Mouse (Mus musculus): ENCODE measurements at regions not wholly inside any gene's neighbourhood (a gene's known extent, or its start where the extent isn't known, plus 50 kb on each side); places are given as distances from the start of the nearest gene placed in this dataset.

DNA sequence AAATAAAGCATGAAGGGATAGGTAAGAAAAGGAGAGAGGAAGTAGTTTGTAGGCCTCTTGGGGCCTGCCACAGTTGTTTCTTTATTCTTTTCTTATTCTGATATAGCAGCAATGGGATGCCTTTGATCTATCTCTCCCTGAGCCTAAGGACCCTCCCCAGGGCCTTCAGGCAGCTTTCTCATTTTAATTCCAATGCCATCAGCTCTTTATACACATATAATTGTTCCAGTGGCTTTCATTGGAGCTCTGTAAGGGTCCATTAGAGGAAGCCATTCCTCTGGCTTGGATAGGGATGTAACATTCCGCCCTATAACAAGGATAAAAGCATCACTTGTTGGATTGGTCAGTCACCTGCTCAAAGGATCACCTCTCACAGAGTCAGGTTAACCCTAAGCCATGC is 491.6 kb downstream of the Cntn6 start:
- DNase-seq (ENCODE audit: low spot score) (no peak), ATAC-seq (ENCODE audit: extremely low read depth, insufficient number of reproducible peaks, low FRiP score, poor library complexity, severe bottlenecking) (no peak)
- no peak overlapping the region for H3K4me3 ChIP-seq (ENCODE audit: low read depth, low read length)
- no peaks in the 10 kb centered on the region for H3K9me3 ChIP-seq (replicated peaks)
- TF ChIP-seq GATA2 (IDR thresholded peaks at IDR 0.05; ENCODE audit: borderline replicate concordance, low read depth, low read length) (no peak), POLR2AphosphoS5 (IDR thresholded peaks at IDR 0.05; ENCODE audit: insufficient replicate concordance, low read depth, low read length) (no peak), TAL1 (conservative IDR thresholded peaks at IDR 0.05; ENCODE audit: low read depth, low read length) (no peak), CTCF (IDR thresholded peaks at IDR 0.05; ENCODE audit: low read depth, low read length) (no peak), GATA1 (IDR thresholded peaks at IDR 0.05; ENCODE audit: borderline replicate concordance, low read length) (no peak)
- H3K27me3 ChIP-seq (ENCODE audit: insufficient read depth, low read length) = no peaks in the 10 kb centered on the region
- no peaks in the 10 kb centered on the region for H3K36me3 ChIP-seq (replicated peaks)
- no peaks in the 10 kb centered on the region for H3K4me1 ChIP-seq (ENCODE audit: insufficient read depth, low read depth, low read length)

- Histone ChIP-seq H3K27me3 (ENCODE audit: insufficient read depth, low read length) (no peaks in the 10 kb centered on the region), H3K4me3 (ENCODE audit: low read depth, low read length) (no peak overlapping the region), H3K4me1 (ENCODE audit: insufficient read depth, low read depth, low read length) (no peaks in the 10 kb centered on the region), H3K36me3 (replicated peaks) (no peaks in the 10 kb centered on the region), H3K9me3 (replicated peaks) (no peaks in the 10 kb centered on the region)
- no peak for TF ChIP-seq TAL1 (conservative IDR thresholded peaks at IDR 0.05; ENCODE audit: low read depth, low read length)
- no peak for TF ChIP-seq CTCF (IDR thresholded peaks at IDR 0.05; ENCODE audit: low read depth, low read length)
- TF ChIP-seq POLR2AphosphoS5 (IDR thresholded peaks at IDR 0.05; ENCODE audit: insufficient replicate concordance, low read depth, low read length) = no peak
- no peak for TF ChIP-seq GATA2 (IDR thresholded peaks at IDR 0.05; ENCODE audit: borderline replicate concordance, low read depth, low read length)
- no peak for TF ChIP-seq GATA1 (IDR thresholded peaks at IDR 0.05; ENCODE audit: borderline replicate concordance, low read length)
- ATAC-seq (ENCODE audit: extremely low read depth, insufficient number of reproducible peaks, low FRiP score, poor library complexity, severe bottlenecking) = no peak
- DNase-seq (ENCODE audit: low spot score) = no peak
These were observed 497.3 kb downstream of the Cntn6 start for GRCm38 (mm10) chr6:104989863-104990262.

DNA sequence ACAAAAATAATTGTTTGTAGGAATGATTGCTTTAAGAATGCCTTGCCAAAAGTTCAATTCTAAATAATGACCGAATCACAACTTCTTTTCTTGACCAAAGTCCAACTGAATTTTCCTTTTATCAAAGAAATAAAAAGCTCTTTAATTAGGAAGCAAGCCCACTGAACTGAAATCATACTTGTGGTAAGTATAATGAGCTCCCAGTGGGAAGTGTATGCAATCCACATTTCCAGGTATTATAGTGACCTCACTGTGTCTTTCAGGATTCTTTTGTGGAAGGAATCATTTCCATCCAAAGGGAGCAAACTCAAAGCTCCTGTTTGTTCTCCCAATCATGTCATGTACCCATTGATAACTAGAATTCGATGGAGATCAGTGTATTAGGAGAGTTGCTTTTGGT is 497.8 kb downstream of the Cntn6 start:
- H3K4me1 ChIP-seq (ENCODE audit: insufficient read depth, low read depth, low read length) = no peaks in the 10 kb centered on the region
- TF ChIP-seq GATA1 (IDR thresholded peaks at IDR 0.05; ENCODE audit: borderline replicate concordance, low read length) (no peak), POLR2AphosphoS5 (IDR thresholded peaks at IDR 0.05; ENCODE audit: insufficient replicate concordance, low read depth, low read length) (no peak), TAL1 (conservative IDR thresholded peaks at IDR 0.05; ENCODE audit: low read depth, low read length) (no peak), CTCF (IDR thresholded peaks at IDR 0.05; ENCODE audit: low read depth, low read length) (no peak)
- DNase-seq (ENCODE audit: low spot score) = no peak
- no peak overlapping the region for H3K4me3 ChIP-seq (ENCODE audit: low read depth, low read length)
- no peak for ATAC-seq (ENCODE audit: extremely low read depth, insufficient number of reproducible peaks, low FRiP score, poor library complexity, severe bottlenecking)
- H3K9me3 ChIP-seq (replicated peaks) = no peaks in the 10 kb centered on the region
- H3K36me3 ChIP-seq (replicated peaks) = no peaks in the 10 kb centered on the region
- H3K27me3 ChIP-seq (ENCODE audit: insufficient read depth, low read length) = no peaks in the 10 kb centered on the region

GRCm38 (mm10) chr6:104999601-105000000 is 507.0 kb downstream of the Cntn6 start:
- Histone ChIP-seq H3K27me3 (ENCODE audit: insufficient read depth, low read length) (no peaks in the 10 kb centered on the region), H3K9me3 (replicated peaks) (0 out of 2 replicates have a peak, but pooled peaks cover 2% of the 10 kb centered on the region), H3K36me3 (replicated peaks) (no peaks in the 10 kb centered on the region), H3K4me3 (ENCODE audit: low read depth, low read length) (no peak overlapping the region), H3K4me1 (ENCODE audit: insufficient read depth, low read depth, low read length) (no peaks in the 10 kb centered on the region)
- DNase-seq (ENCODE audit: low spot score) (no peak), ATAC-seq (ENCODE audit: extremely low read depth, insufficient number of reproducible peaks, low FRiP score, poor library complexity, severe bottlenecking) (no peak)
- TF ChIP-seq TAL1 (conservative IDR thresholded peaks at IDR 0.05; ENCODE audit: low read depth, low read length) (no peak), CTCF (IDR thresholded peaks at IDR 0.05; ENCODE audit: low read depth, low read length) (no peak), POLR2AphosphoS5 (IDR thresholded peaks at IDR 0.05; ENCODE audit: insufficient replicate concordance, low read depth, low read length) (no peak), GATA1 (IDR thresholded peaks at IDR 0.05; ENCODE audit: borderline replicate concordance, low read length) (no peak), GATA2 (IDR thresholded peaks at IDR 0.05; ENCODE audit: borderline replicate concordance, low read depth, low read length) (no peak)

DNA sequence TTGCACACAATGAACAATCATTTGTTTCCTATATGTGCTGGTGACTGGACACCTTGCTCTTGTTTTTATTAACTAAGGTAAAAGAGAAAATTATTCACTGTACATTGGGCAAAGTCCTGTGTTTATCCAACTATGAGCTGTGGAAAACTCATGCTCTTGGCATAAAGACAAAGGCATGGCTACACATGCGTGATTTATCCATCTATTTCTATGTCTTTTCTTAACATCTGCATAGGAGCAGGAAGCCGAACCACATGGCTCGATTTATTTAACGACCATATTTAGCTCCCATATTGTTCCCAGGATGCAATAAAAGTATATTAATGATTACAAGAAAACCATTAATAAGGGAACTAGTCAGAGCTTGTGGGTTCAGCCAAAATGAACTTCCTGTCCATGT is 528.1 kb downstream of the Cntn6 start:
- H3K9me3 ChIP-seq (replicated peaks) = no peaks in the 10 kb centered on the region
- no peaks in the 10 kb centered on the region for H3K4me1 ChIP-seq (ENCODE audit: insufficient read depth, low read depth, low read length)
- ATAC-seq (ENCODE audit: extremely low read depth, insufficient number of reproducible peaks, low FRiP score, poor library complexity, severe bottlenecking) = no peak
- H3K36me3 ChIP-seq (replicated peaks) = no peaks in the 10 kb centered on the region
- DNase-seq (ENCODE audit: low spot score) = no peak
- TF ChIP-seq POLR2AphosphoS5 (IDR thresholded peaks at IDR 0.05; ENCODE audit: insufficient replicate concordance, low read depth, low read length) (no peak), TAL1 (conservative IDR thresholded peaks at IDR 0.05; ENCODE audit: low read depth, low read length) (no peak), CTCF (IDR thresholded peaks at IDR 0.05; ENCODE audit: low read depth, low read length) (no peak), GATA2 (IDR thresholded peaks at IDR 0.05; ENCODE audit: borderline replicate concordance, low read depth, low read length) (no peak), GATA1 (IDR thresholded peaks at IDR 0.05; ENCODE audit: borderline replicate concordance, low read length) (no peak)
- H3K4me3 ChIP-seq (ENCODE audit: low read depth, low read length) = no peak overlapping the region
- no peaks in the 10 kb centered on the region for H3K27me3 ChIP-seq (ENCODE audit: insufficient read depth, low read length)

- no peak for DNase-seq (ENCODE audit: low spot score)
- H3K27me3 ChIP-seq (ENCODE audit: insufficient read depth, low read length) = no peaks in the 10 kb centered on the region
- no peaks in the 10 kb centered on the region for H3K9me3 ChIP-seq (replicated peaks)
- ATAC-seq (ENCODE audit: extremely low read depth, insufficient number of reproducible peaks, low FRiP score, poor library complexity, severe bottlenecking) = no peak
- TF ChIP-seq GATA2 (IDR thresholded peaks at IDR 0.05; ENCODE audit: borderline replicate concordance, low read depth, low read length) (no peak), POLR2AphosphoS5 (IDR thresholded peaks at IDR 0.05; ENCODE audit: insufficient replicate concordance, low read depth, low read length) (no peak), GATA1 (IDR thresholded peaks at IDR 0.05; ENCODE audit: borderline replicate concordance, low read length) (no peak), CTCF (IDR thresholded peaks at IDR 0.05; ENCODE audit: low read depth, low read length) (no peak), TAL1 (conservative IDR thresholded peaks at IDR 0.05; ENCODE audit: low read depth, low read length) (no peak)
- H3K36me3 ChIP-seq (replicated peaks) = no peaks in the 10 kb centered on the region
- H3K4me3 ChIP-seq (ENCODE audit: low read depth, low read length) = no peak overlapping the region
- no peaks in the 10 kb centered on the region for H3K4me1 ChIP-seq (ENCODE audit: insufficient read depth, low read depth, low read length)
These were observed 528.6 kb downstream of the Cntn6 start for GRCm38 (mm10) chr6:105021174-105021573.

Data from G1E (cell line).